Mouse (Mus musculus) kidney, embryonic 14.5 days (tissue): ENCODE measurements around the gene Opa3. TPM values are rescaled to one million over a fixed set of nuclear protein-coding genes. Genes with fewer than 3 reads are reported as not detected.

ENCODE experiments used
- ATAC-seq: fragments of 200-750 bp; cut with Nextera tagmentation; 2 replicates; pipeline ENCODE4 v1.8.0; 2017; ENCODE audit warnings: moderate number of reproducible peaks, mild to moderate bottlenecking, moderate TSS enrichment, moderate library complexity; ENCODE audit not compliant: low FRiP score, low TSS enrichment
- H3K27ac ChIP-seq: fragments of 300-500 bp; sonication (generic); 2 replicates; pipeline ENCODE4 v1.5.1; 2014; ENCODE audit warnings: low read depth, mild to moderate bottlenecking, low read length, moderate library complexity, mixed read lengths
- H3K27me3 ChIP-seq: fragments of 300-500 bp; sonication (generic); 2 replicates; pipeline ENCODE4 v1.6.1; 2014; ENCODE audit warnings: mild to moderate bottlenecking, low read length; ENCODE audit not compliant: control insufficient read depth, insufficient read depth
- H3K36me3 ChIP-seq: fragments of 300-500 bp; sonication (generic); 2 replicates; pipeline ENCODE4 v1.6.1; 2014; ENCODE audit warnings: low read length, mixed read lengths; ENCODE audit not compliant: control insufficient read depth, insufficient read depth
- H3K4me1 ChIP-seq: fragments of 300-500 bp; sonication (generic); 2 replicates; pipeline ENCODE4 v1.6.1; 2014; ENCODE audit warnings: low read length, mixed read lengths; ENCODE audit not compliant: control insufficient read depth, insufficient read depth
- H3K4me2 ChIP-seq: fragments of 300-500 bp; sonication (generic); replicated peaks from 2 replicates; pipeline ENCODE4 v1.6.1; 2014; ENCODE audit warnings: low read depth, mild to moderate bottlenecking, low read length
- H3K4me3 ChIP-seq: fragments of 300-500 bp; sonication (generic); 2 replicates; pipeline ENCODE4 v1.5.1; 2014; ENCODE audit warnings: mild to moderate bottlenecking, low read length
- H3K9ac ChIP-seq: fragments of 300-500 bp; sonication (generic); 2 replicates; pipeline ENCODE4 v1.6.1; 2014; ENCODE audit warnings: low read depth, mild to moderate bottlenecking, low read length, moderate library complexity
- H3K9me3 ChIP-seq: fragments of 300-500 bp; sonication (generic); 2 replicates; pipeline ENCODE4 v1.6.1; 2016; ENCODE audit warnings: low read length; ENCODE audit not compliant: control insufficient read depth
- WGBS: fragments of 180-500 bp; shearing (Covaris S2); extraction: QIAGEN DNeasy Blood & Tissue Kit; methylation state at CpG from one replicate; pipeline ENCODE4 v1.1.7; 2014; 5-methylcytosine and 5-hydroxymethylcytosine counted together
- polyA plus RNA-seq: library from polyadenylated mRNA; unstranded; fragments of >200 nt; fragmentation: Nextera tagmentation; extraction: Ambion mirVana; gene quantifications from 2 replicates; pipeline ENCODE4 v1.2.1, GENCODE M21; 2014

The Opa3 gene
- polyA plus RNA-seq, 1 experiment from 2014 or later, result 44.6 TPM

GRCm38 (mm10) chr7:19265928-19266822 lies 38.0 kb downstream of the Opa3 start:
- peaks cover 44% of the 10 kb centered on the region for H3K36me3 ChIP-seq
- H3K9me3 ChIP-seq, result no peaks in the 10 kb centered on the region
- H3K4me2 ChIP-seq, result no peak overlapping the region
- no peak overlapping the region for H3K9ac ChIP-seq
- H3K27ac ChIP-seq, result no peak overlapping the region
- ATAC-seq, result no peak
- H3K4me1 ChIP-seq, result peaks cover 20% of the 10 kb centered on the region
- 73% methylated on average over 10 of the region's 10 CpGs for WGBS
- H3K4me3 ChIP-seq, result no peak overlapping the region
- H3K27me3 ChIP-seq, result no peaks in the 10 kb centered on the region

GRCm38 (mm10) chr7:19267051-19267450 lies 38.9 kb downstream of the Opa3 start:
- no peak overlapping the region for H3K9ac ChIP-seq
- H3K9me3 ChIP-seq, result no peaks in the 10 kb centered on the region
- 63% methylated on average over 10 of the region's 10 CpGs for WGBS
- H3K4me1 ChIP-seq, result peaks cover 20% of the 10 kb centered on the region
- no peak overlapping the region for H3K4me2 ChIP-seq
- H3K4me3 ChIP-seq, result no peak overlapping the region
- no peak for ATAC-seq
- peaks cover 35% of the 10 kb centered on the region for H3K36me3 ChIP-seq
- no peak overlapping the region for H3K27ac ChIP-seq
- no peaks in the 10 kb centered on the region for H3K27me3 ChIP-seq

DNA sequence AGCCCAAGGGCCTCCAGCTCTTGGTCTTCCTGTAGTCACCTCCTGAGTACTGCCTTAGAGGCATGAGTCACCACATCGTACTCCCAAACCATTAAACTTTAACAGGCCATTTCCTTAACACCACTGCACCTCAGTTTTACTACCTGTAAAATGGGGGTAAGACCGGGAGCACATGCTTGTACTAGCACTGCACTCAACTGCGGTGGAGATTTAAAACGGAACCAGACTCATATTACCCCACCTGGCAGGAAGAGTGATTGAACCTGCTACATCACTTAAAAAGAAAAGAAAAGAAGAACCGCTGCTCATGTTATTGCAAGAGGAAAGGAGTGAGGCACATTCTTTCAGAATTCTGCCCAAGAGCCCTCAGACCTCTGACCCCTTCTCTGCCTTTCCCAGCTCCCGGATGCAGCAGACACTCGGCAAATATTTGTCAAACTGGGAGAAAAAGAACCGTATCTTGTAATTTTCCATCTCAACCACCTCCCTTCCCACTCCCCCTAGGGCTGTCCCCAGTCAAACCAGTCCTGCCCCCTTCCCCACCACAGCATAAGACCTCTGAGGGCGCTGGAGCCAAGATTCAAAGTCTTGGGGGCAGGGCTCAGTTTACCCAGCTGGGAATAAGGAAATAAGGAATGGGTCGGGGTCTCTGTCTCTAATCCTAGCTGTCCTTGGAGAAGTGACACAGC lies 41.0 kb downstream of the Opa3 start:
- H3K27me3 ChIP-seq, result no peaks in the 10 kb centered on the region
- no peaks in the 10 kb centered on the region for H3K9me3 ChIP-seq
- peak overlapping the region; percentile 96 for H3K27ac ChIP-seq
- H3K4me3 ChIP-seq, result peak overlapping the region; percentile 97
- peak overlapping the region; percentile 94 for H3K9ac ChIP-seq
- peak; percentile 1; the same call in 1 of the 2 replicates for ATAC-seq
- peaks cover 16% of the 10 kb centered on the region for H3K36me3 ChIP-seq
- WGBS, result 15% methylated on average over 10 of the region's 10 CpGs
- peaks cover 20% of the 10 kb centered on the region for H3K4me1 ChIP-seq
- peak overlapping the region; percentile 96 for H3K4me2 ChIP-seq

GRCm38 (mm10) chr7:19269721-19270441 lies 41.7 kb downstream of the Opa3 start:
- Histone ChIP-seq H3K4me1 (peaks cover 20% of the 10 kb centered on the region), H3K4me2 (peak overlapping the region; percentile 96), H3K9ac (peak overlapping the region; percentile 94), H3K27me3 (no peaks in the 10 kb centered on the region), H3K36me3 (peaks cover 9% of the 10 kb centered on the region), H3K27ac (peak overlapping the region; percentile 96), H3K9me3 (no peaks in the 10 kb centered on the region), H3K4me3 (peak overlapping the region; percentile 97)
- peak; percentile 53 for ATAC-seq
- WGBS, result 1% methylated on average over 18 of the region's 19 CpGs

DNA sequence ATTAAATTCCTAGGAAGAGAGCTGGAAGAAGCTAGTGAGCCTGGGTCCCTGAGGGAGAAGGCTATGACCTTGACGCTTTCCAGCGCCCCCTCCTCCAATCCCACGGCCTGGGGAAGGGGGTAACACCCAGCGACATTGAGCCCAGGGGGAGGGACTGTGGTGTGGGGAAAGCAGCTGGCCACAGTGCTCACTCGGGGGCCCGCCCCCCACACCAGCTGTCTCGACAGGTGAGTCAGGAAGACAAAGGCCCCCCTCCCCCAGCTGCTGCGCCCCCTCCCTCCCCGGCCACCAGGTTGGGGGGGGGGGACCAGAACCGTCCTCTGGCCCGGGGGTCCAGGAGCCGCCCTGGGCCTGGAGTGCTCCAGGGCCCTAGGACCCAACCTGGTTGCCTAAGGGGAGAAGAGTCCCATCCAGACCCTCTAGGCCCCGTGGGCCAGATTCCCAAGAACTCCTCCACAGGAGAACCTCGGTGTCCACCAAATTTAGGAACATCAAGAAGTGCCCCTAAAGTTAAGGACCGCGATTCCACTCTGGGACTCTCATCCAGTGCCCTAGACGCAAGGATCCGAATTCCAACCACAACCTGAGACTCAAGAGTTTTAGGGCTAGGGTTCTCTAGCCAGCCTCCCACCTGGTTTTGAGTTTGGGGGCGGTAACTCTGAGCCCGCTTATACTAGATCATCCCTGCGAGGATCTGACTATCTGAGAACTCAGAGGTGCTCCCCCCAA lies 42.5 kb downstream of the Opa3 start:
- H3K9ac ChIP-seq, result peak overlapping the region; percentile 94
- H3K4me1 ChIP-seq, result peaks cover 20% of the 10 kb centered on the region
- no peaks in the 10 kb centered on the region for H3K27me3 ChIP-seq
- peak overlapping the region; percentile 96 for H3K4me2 ChIP-seq
- H3K4me3 ChIP-seq, result peak overlapping the region; percentile 97
- peak overlapping the region; percentile 96 for H3K27ac ChIP-seq
- ATAC-seq, result no peak
- peaks cover 8% of the 10 kb centered on the region for H3K36me3 ChIP-seq
- no peaks in the 10 kb centered on the region for H3K9me3 ChIP-seq
- WGBS, result under 1% methylated on average over 20 of the region's 21 CpGs

- ATAC-seq, result peak; percentile 68
- Histone ChIP-seq H3K4me2 (peak within 1 kb of the TSS; percentile 96), H3K27me3 (no peaks in the 10 kb centered on the region), H3K36me3 (peaks cover 4% of the 10 kb centered on the region; the same call in 1 of the 2 replicates), H3K9me3 (no peaks in the 10 kb centered on the region), H3K4me3 (peak within 1 kb of the TSS; percentile 97), H3K4me1 (peaks cover 20% of the 10 kb centered on the region), H3K27ac (peak within 1 kb of the TSS; percentile 96), H3K9ac (peak within 1 kb of the TSS; percentile 94)
- WGBS, result under 1% methylated on average over 61 of the region's 62 CpGs
These were observed 43.4 kb downstream of the Opa3 start, which contains the start of gene Vasp for GRCm38 (mm10) chr7:19271238-19272172. Vasp (minus strand) TSS chr7:19271817.

GRCm38 (mm10) chr7:19272173-19272764 lies 44.1 kb downstream of the Opa3 start:
- peak overlapping the region; percentile 94 for H3K9ac ChIP-seq
- no peaks in the 10 kb centered on the region for H3K9me3 ChIP-seq
- ATAC-seq, result peak; percentile 67
- H3K4me3 ChIP-seq, result peak overlapping the region; percentile 97
- H3K27me3 ChIP-seq, result 0 out of 2 replicates have a peak, but pooled peaks cover under 1% of the 10 kb centered on the region
- H3K4me1 ChIP-seq, result peaks cover 20% of the 10 kb centered on the region
- H3K27ac ChIP-seq, result peak overlapping the region; percentile 96
- 1% methylated on average over 36 of the region's 36 CpGs for WGBS
- peaks cover 2% of the 10 kb centered on the region; the same call in 1 of the 2 replicates for H3K36me3 ChIP-seq
- H3K4me2 ChIP-seq, result peak overlapping the region; percentile 96
